ENCODE assay signal across 8 mouse cellular contexts in the genomic region with DNA sequence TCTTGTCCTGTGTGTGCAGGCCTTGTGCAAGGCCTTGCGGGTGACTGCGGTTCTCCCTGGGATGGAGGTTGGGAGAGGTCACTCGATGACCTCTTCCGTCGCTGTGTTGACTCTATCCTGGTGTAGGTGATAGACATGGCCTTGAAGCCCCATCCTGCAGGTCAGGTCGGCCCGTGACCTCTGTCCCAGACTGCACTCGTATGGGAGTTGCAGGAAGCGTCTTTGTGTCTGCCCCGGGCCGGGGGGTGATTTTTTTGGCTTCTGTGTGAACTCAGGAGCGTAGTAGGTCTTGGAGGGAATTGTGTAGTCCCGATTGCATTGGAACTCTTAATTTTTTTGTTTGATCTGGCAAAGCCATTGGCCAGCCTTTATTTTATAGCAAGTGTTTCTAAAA. TPM values are rescaled to one million over a fixed set of nuclear protein-coding genes. Genes with fewer than 3 reads are reported as not detected.
DNase-seq lines count a peak whose midpoint lies in the region; ATAC-seq and TF ChIP-seq lines count a peak whose summit lies in the region.

No protein-coding gene starts in this region.

- no peak for TF ChIP-seq POLR2A in lung, adult 2 months (IDR thresholded peaks at IDR 0.05; ENCODE audit: borderline replicate concordance, extremely low read depth, low read depth, low read length)

- H3K27ac ChIP-seq in embryonic facial prominence, embryonic 12.5 days = peak overlapping the region; percentile 84
- peak overlapping the region; percentile 74 for H3K27ac ChIP-seq in intestine, embryonic 15.5 days
- peak overlapping the region; percentile 76 for H3K27ac ChIP-seq in neural tube, embryonic 12.5 days

- 4% methylated on average over 13 of the region's 13 CpGs for WGBS in lung, adult 2 months
- 6% methylated on average over 13 of the region's 13 CpGs for WGBS in embryonic facial prominence, embryonic 12.5 days
- 5% methylated on average over 13 of the region's 13 CpGs for WGBS in intestine, embryonic 15.5 days
- 10% methylated on average over 13 of the region's 13 CpGs for WGBS in neural tube, embryonic 12.5 days

- no peak for DNase-seq in lung, adult 2 months
- no peak for DNase-seq in lung, postnatal 25 days (ENCODE audit: low spot score)
- no peak for DNase-seq in layer of hippocampus, adult 11-12 months (ENCODE audit: low spot score)
- DNase-seq in spleen, postnatal 14 days (ENCODE audit: low spot score in 2 of 2) = no peak

- no peaks in the 10 kb centered on the region for H3K27me3 ChIP-seq in embryonic facial prominence, embryonic 12.5 days
- no peaks in the 10 kb centered on the region for H3K27me3 ChIP-seq in intestine, embryonic 15.5 days (replicated peaks)
- no peaks in the 10 kb centered on the region for H3K27me3 ChIP-seq in neural tube, embryonic 12.5 days (replicated peaks)

- peak overlapping the region; percentile 94 for H3K4me3 ChIP-seq in lung, adult 2 months (replicated peaks; ENCODE audit: extremely low read depth, low read depth, low read length)
- H3K4me3 ChIP-seq in embryonic facial prominence, embryonic 12.5 days = peak overlapping the region; percentile 86
- H3K4me3 ChIP-seq in intestine, embryonic 15.5 days (replicated peaks) = peak overlapping the region; percentile 71
- H3K4me3 ChIP-seq in neural tube, embryonic 12.5 days = peak overlapping the region; percentile 82

- peaks cover 14% of the 10 kb centered on the region for H3K4me1 ChIP-seq in lung, adult 2 months (ENCODE audit: control insufficient read depth, insufficient read depth, low read length)
- peaks cover 44% of the 10 kb centered on the region for H3K4me1 ChIP-seq in embryonic facial prominence, embryonic 12.5 days
- H3K4me1 ChIP-seq in intestine, embryonic 15.5 days (replicated peaks) = peaks cover 27% of the 10 kb centered on the region
- H3K4me1 ChIP-seq in neural tube, embryonic 12.5 days = peaks cover 27% of the 10 kb centered on the region

- TF ChIP-seq CTCF in lung, adult 2 months (IDR thresholded peaks at IDR 0.05; ENCODE audit: insufficient read depth, low read length) = no peak

- H3K36me3 ChIP-seq in embryonic facial prominence, embryonic 12.5 days = 0 out of 2 replicates have a peak, but pooled peaks cover 9% of the 10 kb centered on the region
- no peaks in the 10 kb centered on the region for H3K36me3 ChIP-seq in intestine, embryonic 15.5 days
- H3K36me3 ChIP-seq in neural tube, embryonic 12.5 days = no peaks in the 10 kb centered on the region

- H3K4me2 ChIP-seq in embryonic facial prominence, embryonic 12.5 days (replicated peaks) = peak overlapping the region; percentile 92
- peak overlapping the region; percentile 72 for H3K4me2 ChIP-seq in intestine, embryonic 15.5 days (replicated peaks)
- H3K4me2 ChIP-seq in neural tube, embryonic 12.5 days (replicated peaks) = peak overlapping the region; percentile 88

- no peak; the same call in 1 of the 2 replicates for ATAC-seq in embryonic facial prominence, embryonic 12.5 days (ENCODE audit: insufficient number of reproducible peaks, insufficient read depth, low FRiP score, low TSS enrichment)
- ATAC-seq in intestine, embryonic 15.5 days = no peak
- no peak for ATAC-seq in neural tube, embryonic 12.5 days (ENCODE audit: low FRiP score, low read depth)
- ATAC-seq in cerebellum, adult (ENCODE audit: insufficient number of reproducible peaks, low FRiP score, low TSS enrichment) = no peak

- H3K9me3 ChIP-seq in embryonic facial prominence, embryonic 12.5 days = no peaks in the 10 kb centered on the region
- H3K9me3 ChIP-seq in intestine, embryonic 15.5 days = no peaks in the 10 kb centered on the region
- H3K9me3 ChIP-seq in neural tube, embryonic 12.5 days = no peaks in the 10 kb centered on the region

- peak overlapping the region; percentile 87 for H3K9ac ChIP-seq in embryonic facial prominence, embryonic 12.5 days
- peak overlapping the region; percentile 86 for H3K9ac ChIP-seq in intestine, embryonic 15.5 days
- H3K9ac ChIP-seq in neural tube, embryonic 12.5 days = peak overlapping the region; percentile 88

RNA-seq across cellular contexts. Expression of a gene that starts 0.6 kb away (rescaled TPM):
- 993 and 1,289 TPM in 2 replicates for polyA plus RNA-seq in lung, adult 2 months (2012; rRNA removed)
- 75.7 and 77.6 TPM in 2 replicates for polyA plus RNA-seq in embryonic facial prominence, embryonic 12.5 days (2016; fragmentation: Nextera tagmentation; extraction: Ambion mirVana)
- polyA plus RNA-seq in intestine, embryonic 15.5 days (2015; fragmentation: Nextera tagmentation; extraction: Ambion mirVana) = 144 and 147 TPM in 2 replicates
- polyA plus RNA-seq in neural tube, embryonic 12.5 days (2016; fragmentation: Nextera tagmentation; extraction: Ambion mirVana) = 101 and 109 TPM in 2 replicates

RNA-seq across cellular contexts. Expression of a gene that starts 58.9 kb away (rescaled TPM):
- polyA plus RNA-seq in lung, adult 2 months (2012; rRNA removed) = 21.7 and 23.9 TPM in 2 replicates
- polyA plus RNA-seq in embryonic facial prominence, embryonic 12.5 days (2016; fragmentation: Nextera tagmentation; extraction: Ambion mirVana) = 3.2 and 3.6 TPM in 2 replicates
- 1.9 TPM in 2 replicates for polyA plus RNA-seq in intestine, embryonic 15.5 days (2015; fragmentation: Nextera tagmentation; extraction: Ambion mirVana)
- 2.9 and 3.3 TPM in 2 replicates for polyA plus RNA-seq in neural tube, embryonic 12.5 days (2016; fragmentation: Nextera tagmentation; extraction: Ambion mirVana)
